Mouse (Mus musculus) midbrain, embryonic 16.5 days (tissue): Measurements from ENCODE around the gene Arhgef28. TPM values are rescaled to one million over a fixed set of nuclear protein-coding genes. Genes with fewer than 3 reads are reported as not detected.

ENCODE experiments used
- ATAC-seq: fragments of 200-750 bp; cut with Nextera tagmentation; 2 replicates; pipeline ENCODE4 v1.8.0; 2017; ENCODE audit warnings: moderate TSS enrichment
- H3K27ac ChIP-seq: fragments of 300-500 bp; sonication (generic); 2 replicates; pipeline ENCODE4 v1.5.1; 2014; ENCODE audit warnings: mild to moderate bottlenecking, low read length, mixed read lengths
- H3K27me3 ChIP-seq: fragments of 300-500 bp; sonication (generic); 2 replicates; pipeline ENCODE4 v1.6.1; 2014; ENCODE audit warnings: low read depth, low read length, mixed read lengths; ENCODE audit not compliant: control insufficient read depth, insufficient read depth
- H3K36me3 ChIP-seq: fragments of 300-500 bp; sonication (generic); 2 replicates; pipeline ENCODE4 v1.6.1; 2014; ENCODE audit warnings: mild to moderate bottlenecking, low read length, moderate library complexity, mixed read lengths; ENCODE audit not compliant: control insufficient read depth, insufficient read depth
- H3K4me1 ChIP-seq: fragments of 300-500 bp; sonication (generic); 2 replicates; pipeline ENCODE4 v1.6.1; 2014; ENCODE audit warnings: mild to moderate bottlenecking, low read length, mixed read lengths; ENCODE audit not compliant: control insufficient read depth, insufficient read depth
- H3K4me2 ChIP-seq: fragments of 300-500 bp; sonication (generic); 2 replicates; pipeline ENCODE4 v1.6.1; 2014; ENCODE audit warnings: mild to moderate bottlenecking, low read length, mixed read lengths
- H3K4me3 ChIP-seq: fragments of 300-500 bp; sonication (generic); 2 replicates; pipeline ENCODE4 v1.5.1; 2014; ENCODE audit warnings: low read depth, mild to moderate bottlenecking, low read length, moderate library complexity, mixed read lengths
- H3K9ac ChIP-seq: fragments of 300-500 bp; sonication (generic); 2 replicates; pipeline ENCODE4 v1.6.1; 2014; ENCODE audit warnings: low read depth, low read length, mixed read lengths
- H3K9me3 ChIP-seq: fragments of 300-500 bp; sonication (generic); replicated peaks from 2 replicates; pipeline ENCODE4 v1.6.1; 2014; ENCODE audit warnings: mild to moderate bottlenecking, low read length, mixed read lengths; ENCODE audit not compliant: control insufficient read depth, poor library complexity, severe bottlenecking
- WGBS: fragments of 180-500 bp; shearing (Covaris S2); extraction: QIAGEN DNeasy Blood & Tissue Kit; methylation state at CpG from one replicate; pipeline ENCODE4 v1.1.7; 2014; 5-methylcytosine and 5-hydroxymethylcytosine counted together
- polyA plus RNA-seq: library from polyadenylated mRNA; unstranded; fragments of >200 nt; fragmentation: Nextera tagmentation; extraction: Ambion mirVana; gene quantifications from 2 replicates; pipeline ENCODE4 v1.2.1, GENCODE M21; 2015

Gene Arhgef28
- polyA plus RNA-seq, 1 experiment from 2014 or later: 35.1 TPM

DNA sequence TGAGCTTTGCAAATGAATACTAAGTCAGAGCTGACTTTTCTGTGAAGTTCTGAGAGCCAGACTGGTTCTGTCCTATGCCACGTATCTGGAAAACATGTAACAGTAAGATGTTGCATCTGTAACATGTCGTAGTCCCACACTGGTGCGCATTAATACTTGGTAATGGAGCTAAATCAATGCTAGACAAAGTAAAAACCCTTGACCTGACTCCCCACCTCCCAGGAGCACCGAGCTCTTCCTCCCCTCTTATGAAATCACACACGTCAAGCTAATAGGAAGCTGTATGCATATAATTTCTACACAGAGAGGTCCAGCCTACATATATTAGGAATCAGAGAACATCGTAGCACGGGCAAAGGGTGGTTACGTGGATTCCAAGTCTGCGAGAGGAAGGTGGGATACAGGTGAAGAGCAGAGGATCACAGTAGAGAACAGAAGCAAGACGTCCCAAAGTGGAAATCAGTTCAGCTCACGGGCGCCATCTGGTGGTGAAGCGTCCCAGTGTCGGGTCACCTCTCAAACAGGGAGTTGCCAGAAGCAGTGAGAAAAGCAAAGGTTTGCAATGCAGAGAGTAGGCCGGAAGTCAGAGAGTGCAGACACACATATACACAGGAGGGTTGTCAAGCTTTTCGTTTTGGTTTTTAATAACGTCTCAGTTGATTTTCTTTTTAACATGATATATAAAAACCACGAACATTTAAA lies 267.5 kb downstream of the Arhgef28 start:
- Histone ChIP-seq H3K36me3 (no peaks in the 10 kb centered on the region), H3K27me3 (no peaks in the 10 kb centered on the region), H3K9me3 (no peaks in the 10 kb centered on the region), H3K27ac (no peak overlapping the region), H3K9ac (no peak overlapping the region), H3K4me3 (no peak overlapping the region), H3K4me1 (peaks cover 9% of the 10 kb centered on the region; the same call in 1 of the 2 replicates), H3K4me2 (no peak overlapping the region)
- 33% methylated on average over 18 of the region's 18 CpGs for WGBS
- peak; percentile 81 for ATAC-seq

DNA sequence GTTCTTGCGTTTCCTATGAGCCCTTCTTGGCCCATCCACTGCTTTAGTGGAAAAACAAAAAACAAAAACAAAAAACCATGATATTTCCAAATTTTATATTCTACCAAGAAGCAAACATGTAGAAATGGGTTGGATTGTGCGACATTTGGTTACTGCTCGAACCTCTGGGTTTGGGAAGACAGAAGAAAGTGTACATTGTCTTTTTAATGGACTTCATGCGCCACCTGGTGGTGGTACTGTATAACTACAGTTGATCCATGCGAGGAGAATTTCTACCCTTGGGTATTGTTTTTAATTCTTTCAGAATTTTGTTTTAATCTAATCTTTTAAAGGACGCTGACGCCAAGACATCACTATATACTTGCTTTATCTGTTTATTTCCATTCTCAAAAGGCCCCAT lies 268.3 kb downstream of the Arhgef28 start:
- 19% methylated on average over 7 of the region's 7 CpGs for WGBS
- H3K36me3 ChIP-seq: no peaks in the 10 kb centered on the region
- ATAC-seq: no peak
- no peaks in the 10 kb centered on the region for H3K27me3 ChIP-seq
- peaks cover 9% of the 10 kb centered on the region; the same call in 1 of the 2 replicates for H3K4me1 ChIP-seq
- no peak overlapping the region for H3K27ac ChIP-seq
- H3K9ac ChIP-seq: no peak overlapping the region
- H3K4me2 ChIP-seq: no peak overlapping the region
- no peaks in the 10 kb centered on the region for H3K9me3 ChIP-seq
- H3K4me3 ChIP-seq: no peak overlapping the region

GRCm38 (mm10) chr13:97928135-97928497 lies 278.1 kb downstream of the Arhgef28 start:
- H3K4me1 ChIP-seq: no peaks in the 10 kb centered on the region
- H3K4me3 ChIP-seq: no peak overlapping the region
- no peaks in the 10 kb centered on the region; the same call in 1 of the 2 replicates for H3K27me3 ChIP-seq
- H3K4me2 ChIP-seq: no peak overlapping the region
- 67% methylated on average over 8 of the region's 8 CpGs for WGBS
- no peaks in the 10 kb centered on the region for H3K9me3 ChIP-seq
- H3K9ac ChIP-seq: no peak overlapping the region
- no peak for ATAC-seq
- H3K36me3 ChIP-seq: no peaks in the 10 kb centered on the region; the same call in 1 of the 2 replicates
- no peak overlapping the region for H3K27ac ChIP-seq

GRCm38 (mm10) chr13:97927376-97928134 lies 278.7 kb downstream of the Arhgef28 start:
- no peak overlapping the region for H3K9ac ChIP-seq
- 69% methylated on average over 14 of the region's 14 CpGs for WGBS
- no peaks in the 10 kb centered on the region; the same call in 1 of the 2 replicates for H3K27me3 ChIP-seq
- H3K4me2 ChIP-seq: no peak overlapping the region
- H3K4me1 ChIP-seq: no peaks in the 10 kb centered on the region
- H3K36me3 ChIP-seq: no peaks in the 10 kb centered on the region; the same call in 1 of the 2 replicates
- H3K27ac ChIP-seq: no peak overlapping the region
- no peaks in the 10 kb centered on the region for H3K9me3 ChIP-seq
- no peak for ATAC-seq
- H3K4me3 ChIP-seq: no peak overlapping the region

GRCm38 (mm10) chr13:97926371-97926770 lies 279.9 kb downstream of the Arhgef28 start:
- no peaks in the 10 kb centered on the region; the same call in 1 of the 2 replicates for H3K27me3 ChIP-seq
- H3K9me3 ChIP-seq: no peaks in the 10 kb centered on the region
- no peak overlapping the region for H3K27ac ChIP-seq
- H3K4me1 ChIP-seq: no peaks in the 10 kb centered on the region
- 94% methylated on average over 10 of the region's 10 CpGs for WGBS
- ATAC-seq: no peak
- no peak overlapping the region for H3K9ac ChIP-seq
- H3K36me3 ChIP-seq: no peaks in the 10 kb centered on the region; the same call in 1 of the 2 replicates
- no peak overlapping the region for H3K4me3 ChIP-seq
- H3K4me2 ChIP-seq: no peak overlapping the region

DNA sequence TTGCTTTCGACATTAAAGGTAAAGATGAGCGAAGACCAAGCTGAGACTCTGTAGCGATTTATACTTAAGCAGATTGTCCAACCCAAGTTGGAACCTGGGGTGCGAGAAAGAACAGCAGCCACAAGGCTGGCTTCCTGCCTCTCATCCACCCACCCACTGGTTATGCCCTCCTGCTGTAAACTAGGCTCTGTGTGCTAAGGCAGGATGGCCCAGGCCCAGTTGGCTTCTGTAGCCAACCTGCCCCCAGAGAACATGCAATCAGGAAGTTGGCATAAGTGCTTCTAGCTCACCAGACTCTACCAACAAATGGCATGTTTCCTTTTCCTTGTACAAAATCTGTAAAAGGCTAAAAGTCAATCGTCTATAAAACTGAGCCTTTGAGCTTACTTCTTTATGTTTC lies 283.2 kb downstream of the Arhgef28 start:
- Histone ChIP-seq H3K4me1 (peaks cover 8% of the 10 kb centered on the region; the same call in 1 of the 2 replicates), H3K9ac (no peak overlapping the region), H3K36me3 (no peaks in the 10 kb centered on the region), H3K9me3 (no peaks in the 10 kb centered on the region), H3K27ac (no peak overlapping the region), H3K4me2 (no peak overlapping the region), H3K27me3 (no peaks in the 10 kb centered on the region; the same call in 1 of the 2 replicates), H3K4me3 (no peak overlapping the region)
- no peak for ATAC-seq
- 96% methylated on average over 5 of the region's 5 CpGs for WGBS

DNA sequence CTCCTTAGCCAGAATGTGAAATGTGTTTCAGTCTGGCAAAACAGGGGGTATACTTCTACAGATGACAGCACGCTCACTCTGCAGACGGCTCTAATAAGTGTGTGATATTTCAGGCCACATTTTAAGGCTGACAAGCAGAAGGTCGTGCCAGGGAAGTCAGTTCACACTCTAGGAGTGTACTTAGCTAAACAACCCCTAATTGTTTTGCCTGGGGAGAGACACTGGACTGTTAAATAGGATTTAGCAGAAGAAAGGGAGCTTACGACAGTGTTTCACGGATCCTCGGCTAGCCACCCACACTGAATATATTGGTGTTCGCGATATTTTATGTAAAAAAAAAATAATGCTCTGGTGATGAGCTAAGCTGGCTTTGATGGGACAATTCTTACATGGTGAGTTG lies 286.6 kb downstream of the Arhgef28 start:
- 9% methylated on average over 8 of the region's 8 CpGs for WGBS
- no peaks in the 10 kb centered on the region for H3K36me3 ChIP-seq
- no peaks in the 10 kb centered on the region for H3K9me3 ChIP-seq
- H3K27me3 ChIP-seq: no peaks in the 10 kb centered on the region; the same call in 1 of the 2 replicates
- H3K4me2 ChIP-seq: no peak overlapping the region
- no peak overlapping the region for H3K9ac ChIP-seq
- no peak overlapping the region for H3K4me3 ChIP-seq
- peaks cover 10% of the 10 kb centered on the region; the same call in 1 of the 2 replicates for H3K4me1 ChIP-seq
- H3K27ac ChIP-seq: no peak overlapping the region
- no peak for ATAC-seq

GRCm38 (mm10) chr13:97918117-97918900 lies 287.9 kb downstream of the Arhgef28 start:
- no peak overlapping the region for H3K9ac ChIP-seq
- no peaks in the 10 kb centered on the region for H3K36me3 ChIP-seq
- peaks cover 10% of the 10 kb centered on the region; the same call in 1 of the 2 replicates for H3K4me1 ChIP-seq
- H3K9me3 ChIP-seq: no peaks in the 10 kb centered on the region
- H3K27me3 ChIP-seq: no peaks in the 10 kb centered on the region
- no peak overlapping the region; the same call in 1 of the 2 replicates for H3K27ac ChIP-seq
- H3K4me2 ChIP-seq: no peak overlapping the region
- ATAC-seq: peak; percentile 25; the same call in 1 of the 2 replicates
- 68% methylated on average over 12 of the region's 12 CpGs for WGBS
- H3K4me3 ChIP-seq: no peak overlapping the region
